Mouse (Mus musculus) retina, postnatal 1 day (tissue): Measurements from ENCODE around the gene Slc23a2.

Experiments used
- DNase-seq: peaks from one replicate; pipeline ENCODE4 v3.0.0-alpha.2; 2012

Slc23a2 gene

GRCm38 (mm10) chr2:132016034-132016433 is 128.9 kb downstream of the Slc23a2 start:
- DNase-seq, result no peak

GRCm38 (mm10) chr2:132013152-132013551 is 131.8 kb downstream of the Slc23a2 start:
- no peak for DNase-seq

- no peak for DNase-seq
Measured at GRCm38 (mm10) chr2:132010781-132011180, 134.1 kb downstream of the Slc23a2 start.

- no peak for DNase-seq
Measured at GRCm38 (mm10) chr2:132008186-132008585, 136.7 kb downstream of the Slc23a2 start.

GRCm38 (mm10) chr2:132007475-132007819 is 137.5 kb downstream of the Slc23a2 start:
- DNase-seq, result no peak

- no peak for DNase-seq
Measured at GRCm38 (mm10) chr2:132006561-132007474, 138.1 kb downstream of the Slc23a2 start.

- DNase-seq, result no peak
Measured at GRCm38 (mm10) chr2:132005445-132005844, 139.5 kb downstream of the Slc23a2 start.

GRCm38 (mm10) chr2:132004495-132005136 is 140.3 kb downstream of the Slc23a2 start:
- DNase-seq, result no peak

GRCm38 (mm10) chr2:132003916-132004315 is 141.0 kb downstream of the Slc23a2 start:
- DNase-seq, result no peak
